Mouse (Mus musculus): ENCODE measurements at regions not wholly inside any gene's neighbourhood (a gene's known extent, or its start where the extent isn't known, plus 50 kb on each side); places are given as distances from the start of the nearest gene placed in this dataset.
"Not testable (repeated sequence)": the region's sequence is repeated elsewhere in the genome, so short reads cannot be mapped to it uniquely, and the experiment has no call there.

DNA sequence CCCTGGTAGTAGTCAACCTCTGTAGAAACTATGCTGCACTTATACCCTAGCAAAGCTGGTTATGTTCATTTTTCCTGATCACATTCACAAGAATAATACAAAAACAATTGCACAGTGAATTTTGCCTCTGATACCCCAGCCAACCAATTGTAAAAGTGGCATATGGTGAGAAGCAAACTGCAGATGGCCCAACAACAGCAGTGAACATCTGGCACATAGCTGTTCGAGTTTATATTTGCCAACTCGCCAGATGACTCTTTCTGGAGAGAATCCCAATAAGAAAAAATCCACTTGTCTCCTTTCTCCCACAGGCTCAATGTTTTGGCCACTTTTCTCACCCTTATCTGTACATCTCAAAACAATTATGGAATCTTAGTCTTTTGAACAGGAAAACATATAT is 196.5 kb upstream of the Grik2 start:
- DNase-seq (ENCODE audit: low spot score in 2 of 2) = peak; percentile 6 to 51

DNA sequence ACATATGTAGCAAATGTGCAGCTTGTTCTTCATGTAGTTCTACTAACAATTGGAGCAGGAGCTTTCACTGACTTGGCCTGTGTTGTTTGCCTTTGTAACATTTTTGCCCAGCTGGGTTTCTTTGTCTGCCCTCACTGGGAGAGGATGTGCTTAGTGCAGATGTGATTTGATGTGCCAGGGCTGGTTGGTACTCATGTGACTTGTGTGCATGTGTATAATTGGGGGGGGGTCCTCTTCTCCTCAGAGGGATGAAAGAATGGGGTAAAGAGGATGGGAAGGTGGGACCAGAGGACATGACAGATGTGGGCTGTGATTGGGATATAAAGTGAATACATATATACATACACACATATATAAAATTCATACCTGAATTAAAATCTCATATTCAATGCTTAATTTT is 163.9 kb upstream of the Grik2 start:
- DNase-seq (ENCODE audit: low spot score in 2 of 2) = no peak

DNA sequence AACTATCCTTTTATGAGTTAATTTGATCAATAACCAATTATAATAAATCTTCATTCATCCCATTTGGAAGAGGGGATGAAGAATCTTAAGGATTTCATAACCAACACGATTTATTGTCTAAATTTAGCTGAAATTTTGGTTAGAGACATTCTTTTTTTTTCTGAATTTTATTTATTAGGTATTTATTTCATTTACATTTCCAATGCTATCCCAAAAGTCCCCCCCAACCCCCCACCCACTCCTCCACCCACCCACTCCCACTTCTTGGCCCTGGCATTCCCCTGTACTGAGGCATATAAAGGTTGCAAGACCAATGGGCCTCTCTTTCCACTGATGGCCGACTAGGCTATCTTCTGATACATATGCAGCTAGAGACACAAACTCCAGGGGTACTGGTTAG is 148.7 kb upstream of the Grik2 start:
- DNase-seq (ENCODE audit: low spot score in 2 of 2) = not testable (repeated sequence)

DNA sequence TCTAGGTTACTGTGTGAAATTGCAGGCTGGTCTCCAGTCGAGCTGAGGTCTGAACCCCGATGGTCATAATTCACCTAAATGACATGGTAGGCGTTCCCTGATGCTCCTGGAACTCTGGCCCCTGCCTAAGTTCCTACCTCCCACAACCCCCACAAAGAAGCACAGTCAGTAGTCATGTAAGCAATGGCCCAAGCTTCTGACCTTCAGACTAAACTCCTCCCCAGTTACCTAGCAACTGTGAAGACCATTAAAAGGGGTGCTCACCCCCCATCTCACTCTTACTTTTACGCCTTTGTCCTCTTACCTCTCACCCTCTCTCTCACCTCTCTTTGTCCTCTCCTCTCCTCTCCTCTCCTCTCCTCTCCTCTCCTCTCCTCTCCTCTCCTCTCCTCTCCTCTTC is 120.6 kb upstream of the Grik2 start:
- DNase-seq (ENCODE audit: low spot score in 2 of 2) = not testable (repeated sequence)

DNA sequence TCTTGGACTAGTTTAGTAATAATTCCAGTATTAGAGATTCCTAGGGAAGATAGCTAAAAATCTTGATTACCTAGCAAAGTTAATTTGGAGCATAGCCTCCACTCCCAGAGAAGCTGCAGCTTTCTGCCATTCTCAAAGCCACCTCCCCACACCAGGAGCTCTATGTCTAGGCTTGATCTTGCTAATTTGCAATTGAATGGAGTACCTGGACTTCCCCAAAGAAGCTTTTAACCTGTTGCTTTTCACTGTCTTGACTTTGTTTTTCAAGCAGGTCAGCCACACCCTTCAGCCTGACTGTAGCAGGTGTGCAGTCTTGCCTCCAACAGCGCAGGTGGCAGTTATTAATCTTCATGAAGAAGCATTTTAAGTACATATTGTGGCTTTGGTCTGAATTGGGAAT is 119.6 kb upstream of the Grik2 start:
- DNase-seq (ENCODE audit: low spot score in 2 of 2) = not testable (repeated sequence)

GRCm38 (mm10) chr10:49904626-49905025 is 116.1 kb upstream of the Grik2 start:
- not testable (repeated sequence) for DNase-seq (ENCODE audit: low spot score in 2 of 2)

GRCm38 (mm10) chr10:49895436-49895835 is 106.9 kb upstream of the Grik2 start:
- no peak for DNase-seq (ENCODE audit: low spot score in 2 of 2)

- DNase-seq (ENCODE audit: low spot score in 2 of 2) = peak; percentile 8 to 49
Observed at GRCm38 (mm10) chr10:49884106-49884505, 95.5 kb upstream of the Grik2 start.

- no peak for DNase-seq (ENCODE audit: low spot score in 2 of 2)
Observed at GRCm38 (mm10) chr10:49883444-49883843, 94.9 kb upstream of the Grik2 start.

DNA sequence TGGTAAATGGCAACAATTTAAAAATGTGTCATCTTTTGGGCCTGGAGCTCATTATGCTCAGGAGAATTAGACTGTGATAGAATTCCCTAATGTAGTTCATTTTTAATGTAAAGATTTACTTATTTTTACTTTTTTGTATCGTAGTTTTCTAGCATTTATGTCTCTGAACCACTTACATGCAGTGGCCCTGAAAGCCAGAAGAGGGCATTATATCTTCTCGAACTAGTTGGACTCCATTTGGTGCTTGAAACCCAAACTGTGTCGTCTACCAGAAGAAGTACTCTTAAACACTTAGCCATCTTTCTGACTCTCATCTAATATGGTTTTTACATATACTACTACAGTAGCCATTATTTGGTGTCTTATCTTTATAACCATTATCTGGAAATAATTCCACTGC is 75.2 kb upstream of the Grik2 start:
- DNase-seq (ENCODE audit: low spot score in 2 of 2) = no peak

DNA sequence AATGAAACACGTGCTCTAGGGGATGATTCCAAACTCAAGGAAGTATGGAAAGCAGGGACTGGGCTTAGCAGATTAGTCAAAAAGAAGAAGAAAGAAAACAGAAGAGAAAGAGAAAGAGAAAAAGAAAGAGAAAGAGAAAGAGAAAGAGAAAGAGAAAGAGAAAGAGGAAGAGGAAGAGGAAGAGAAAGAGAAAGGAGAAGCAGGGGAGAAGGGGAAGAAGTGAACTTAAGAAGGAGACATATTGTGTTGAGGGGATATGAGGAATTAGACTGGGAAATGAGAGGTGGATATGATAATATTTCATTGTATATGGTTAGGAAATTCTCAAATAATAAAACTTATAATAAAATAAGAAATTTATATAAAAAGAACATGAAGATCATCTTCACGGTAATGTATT is 59.1 kb upstream of the Grik2 start:
- no peak for DNase-seq (ENCODE audit: low spot score in 2 of 2)

DNA sequence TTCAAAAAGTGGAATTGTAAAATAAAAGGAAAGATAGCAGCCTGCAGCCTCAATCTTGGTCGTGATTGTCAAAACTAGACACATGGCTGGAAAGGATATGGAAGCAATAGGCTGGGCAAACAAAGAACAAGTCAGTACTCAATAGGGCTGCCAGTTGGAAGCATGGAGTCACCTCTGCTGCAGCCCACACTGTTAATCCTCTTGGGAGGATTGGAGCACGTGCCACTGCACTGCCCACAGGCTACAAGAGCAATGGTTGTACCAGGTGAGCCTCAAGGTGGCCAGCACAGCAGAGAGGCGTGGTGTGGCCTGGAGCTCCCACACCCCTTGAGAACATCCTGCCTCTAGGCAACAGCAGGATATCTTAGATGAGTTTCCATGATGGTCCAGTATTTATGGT is 55.7 kb upstream of the Grik2 start:
- no peak for DNase-seq (ENCODE audit: low spot score in 2 of 2)
